Mouse (Mus musculus): ENCODE results near the gene Kidins220.

GRCm38 (mm10) chr12:25086966-25087365 is 112.2 kb downstream of the Kidins220 start:
- TF ChIP-seq CTCF (IDR thresholded peaks at IDR 0.05; ENCODE audit: low read depth, low read length), result no peak
- TF ChIP-seq POLR2A (IDR thresholded peaks at IDR 0.05; ENCODE audit: borderline replicate concordance, low read depth, low read length), result no peak
